8 mouse cellular contexts compared by ENCODE assay signal in genomic region chr6:28215268-28215954, GRCm38 (mm10).
A peak's percentile ranks its signal among the peaks of the same experiment; 100 is the strongest.
DNase-seq lines count a peak whose midpoint lies in the region; ATAC-seq lines count a peak whose summit lies in the region.

No protein-coding gene starts in this region.

- H3K36me3 ChIP-seq in hindbrain, embryonic 12.5 days, result no peaks in the 10 kb centered on the region

- no peaks in the 10 kb centered on the region for H3K4me1 ChIP-seq in hindbrain, embryonic 12.5 days

- no peaks in the 10 kb centered on the region for H3K27me3 ChIP-seq in hindbrain, embryonic 12.5 days

- H3K27ac ChIP-seq in hindbrain, embryonic 12.5 days, result 0 out of 2 replicates have a peak overlapping the region, but pooled peaks have one; percentile 64

- H3K4me2 ChIP-seq in hindbrain, embryonic 12.5 days (replicated peaks), result peak overlapping the region; percentile 74

- H3K9me3 ChIP-seq in hindbrain, embryonic 12.5 days (replicated peaks), result no peaks in the 10 kb centered on the region

- peak; percentile 49 for DNase-seq in R1 (ENCODE audit: low read depth, low spot score)
- DNase-seq in cerebellum, postnatal 10 days, result peak; percentile 82 to 83
- DNase-seq in frontal cortex, postnatal 10 days (ENCODE audit: low spot score in 2 of 2), result peak; percentile 49 to 69
- DNase-seq in layer of hippocampus, postnatal 36 days, result peak; percentile 75 to 76
- DNase-seq in lung, postnatal 25 days (ENCODE audit: low spot score), result peak; percentile 28
- DNase-seq in right cerebral cortex, adult 18-20 months, result peak; percentile 79
- DNase-seq in urinary bladder, postnatal 10 days (ENCODE audit: low spot score), result peak; percentile 10

- H3K4me3 ChIP-seq in hindbrain, embryonic 12.5 days, result peak overlapping the region; percentile 49

- WGBS in hindbrain, embryonic 12.5 days, result under 1% methylated on average over 79 of the region's 87 CpGs

- peak overlapping the region; percentile 63 for H3K9ac ChIP-seq in hindbrain, embryonic 12.5 days

- ATAC-seq in hindbrain, embryonic 12.5 days (ENCODE audit: low FRiP score), result peak; percentile 93

Comparison
In these comparisons a context has a peak if more than half of its experiments do, and no peak if none do; other contexts are left out.
1. Peak in every context shown above with its lines: DNase-seq, ATAC-seq, H3K4me3 ChIP-seq and H3K27ac ChIP-seq.
2. DNase-seq: peak in every context shown above with its lines; median percentile 82 in cerebellum, postnatal 10 days; 79 in right cerebral cortex, adult 18-20 months; 76 in layer of hippocampus, postnatal 36 days; 59 in frontal cortex, postnatal 10 days; 49 in R1; 28 in lung, postnatal 25 days; 10 in urinary bladder, postnatal 10 days.